Mouse (Mus musculus): ENCODE data around the gene Ebf1.

GRCm38 (mm10) chr11:44714188-44714587 lies 97.1 kb downstream of the Ebf1 start:
- TF ChIP-seq EP300 (IDR thresholded peaks at IDR 0.05), result no peak
- TF ChIP-seq CTCF (IDR thresholded peaks at IDR 0.05), result no peak
